Mouse (Mus musculus): ENCODE data around the gene Nudt14.

Gene Nudt14

GRCm38 (mm10) chr12:112941776-112942713, at the start of gene Nudt14:
Gene Nudt14, minus strand, starts transcription at chr12:112942124.
- peak; percentile 85 for DNase-seq

DNA sequence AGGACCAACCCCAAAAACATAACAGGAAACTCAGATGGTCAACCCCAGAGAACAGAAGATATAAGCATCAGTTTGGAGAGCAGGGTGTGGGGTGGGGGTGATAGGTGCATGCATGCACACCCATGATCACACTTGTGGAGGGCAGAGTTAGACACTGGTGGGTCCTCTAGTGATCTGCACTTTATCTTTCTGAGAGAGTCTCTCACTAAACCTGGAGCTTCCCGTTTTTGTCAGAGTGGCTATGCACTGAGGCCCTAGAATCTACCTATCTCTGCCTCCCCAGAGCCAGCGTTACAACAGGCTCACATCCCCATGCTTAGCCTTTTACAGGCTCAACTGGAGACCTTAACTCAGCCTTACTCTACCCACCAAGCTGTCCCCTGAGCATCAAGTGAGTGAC, 49.5 kb upstream of the Nudt14 start:
- DNase-seq, result no peak

GRCm38 (mm10) chr12:112990706-112991405, 48.9 kb upstream of the Nudt14 start:
- no peak for DNase-seq

DNA sequence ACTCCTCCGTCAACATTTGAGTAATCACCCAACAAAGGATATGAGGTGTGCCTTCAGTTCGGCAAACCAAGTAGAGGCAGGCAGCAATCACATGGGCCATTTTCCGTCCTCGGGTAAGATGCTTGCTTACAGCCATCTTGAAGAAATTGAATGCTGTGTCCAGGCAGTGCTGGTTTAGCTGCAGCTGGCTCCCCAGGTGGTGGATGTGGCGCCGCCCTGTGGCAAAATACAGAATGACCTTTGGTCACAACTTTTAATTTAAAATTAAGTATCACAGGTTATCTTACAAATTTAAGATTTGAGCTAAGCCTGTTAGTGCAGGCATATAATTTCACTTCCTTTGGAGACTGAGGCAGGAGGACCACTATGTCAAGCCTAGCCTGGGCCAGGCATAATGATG, 46.0 kb upstream of the Nudt14 start:
- DNase-seq, result peak; percentile 84

DNA sequence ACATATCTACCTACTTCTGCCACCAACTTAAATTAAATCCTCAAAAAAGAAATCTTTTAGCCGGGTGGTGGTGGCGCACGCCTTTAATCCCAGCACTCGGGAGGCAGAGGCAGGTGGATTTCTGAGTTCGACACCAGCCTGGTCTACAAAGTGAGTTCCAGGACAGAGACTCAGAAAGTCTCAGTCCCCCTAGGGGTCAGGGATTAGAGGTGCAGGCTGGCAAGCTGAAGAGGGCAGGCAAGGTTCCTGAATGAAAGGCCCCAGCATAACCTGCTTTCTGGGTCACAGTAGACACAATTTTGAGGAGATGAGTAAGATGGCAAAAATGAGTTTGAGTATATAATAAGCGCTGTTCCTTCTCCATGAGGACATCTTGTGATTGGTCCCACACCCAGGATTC, 43.4 kb upstream of the Nudt14 start:
- DNase-seq, result peak; percentile 52

DNA sequence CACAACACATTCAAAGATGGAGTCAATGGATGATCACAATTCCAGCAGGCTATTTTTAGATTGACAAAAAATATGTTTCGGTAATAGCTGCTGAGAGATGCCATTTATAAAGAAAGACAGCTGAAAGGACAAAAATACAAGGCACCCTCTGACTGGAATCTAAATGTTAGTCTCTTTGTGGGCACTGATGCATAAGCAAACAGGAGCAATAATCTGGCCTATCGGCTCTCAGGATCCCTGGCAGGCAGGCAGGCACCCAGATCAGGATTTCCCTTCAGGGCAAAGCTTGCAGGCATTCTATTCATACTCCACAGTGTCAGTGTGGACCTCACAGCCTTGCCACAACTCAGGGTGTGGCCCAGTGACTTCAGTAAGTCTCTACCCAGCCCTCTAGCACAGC, 40.1 kb upstream of the Nudt14 start:
- DNase-seq, result no peak

DNA sequence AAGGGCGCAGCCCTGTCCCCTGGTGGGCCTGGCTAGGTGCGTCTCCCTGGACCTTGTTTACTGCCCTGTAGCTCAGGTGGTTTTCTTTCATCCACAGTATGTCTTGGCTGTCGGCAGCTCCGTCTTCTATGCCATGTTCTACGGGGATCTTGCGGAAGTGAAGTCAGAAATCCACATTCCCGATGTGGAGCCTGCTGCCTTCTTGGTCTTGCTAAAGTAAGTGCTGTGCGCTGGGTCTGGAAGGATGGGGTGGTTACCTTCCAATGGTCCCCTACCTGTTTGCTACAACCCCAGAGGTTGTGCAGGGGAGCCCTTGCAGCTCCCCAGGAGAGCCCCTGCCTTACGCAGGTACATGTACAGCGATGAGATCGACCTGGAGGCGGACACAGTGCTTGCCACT, 35.2 kb upstream of the Nudt14 start:
- DNase-seq, result no peak

DNA sequence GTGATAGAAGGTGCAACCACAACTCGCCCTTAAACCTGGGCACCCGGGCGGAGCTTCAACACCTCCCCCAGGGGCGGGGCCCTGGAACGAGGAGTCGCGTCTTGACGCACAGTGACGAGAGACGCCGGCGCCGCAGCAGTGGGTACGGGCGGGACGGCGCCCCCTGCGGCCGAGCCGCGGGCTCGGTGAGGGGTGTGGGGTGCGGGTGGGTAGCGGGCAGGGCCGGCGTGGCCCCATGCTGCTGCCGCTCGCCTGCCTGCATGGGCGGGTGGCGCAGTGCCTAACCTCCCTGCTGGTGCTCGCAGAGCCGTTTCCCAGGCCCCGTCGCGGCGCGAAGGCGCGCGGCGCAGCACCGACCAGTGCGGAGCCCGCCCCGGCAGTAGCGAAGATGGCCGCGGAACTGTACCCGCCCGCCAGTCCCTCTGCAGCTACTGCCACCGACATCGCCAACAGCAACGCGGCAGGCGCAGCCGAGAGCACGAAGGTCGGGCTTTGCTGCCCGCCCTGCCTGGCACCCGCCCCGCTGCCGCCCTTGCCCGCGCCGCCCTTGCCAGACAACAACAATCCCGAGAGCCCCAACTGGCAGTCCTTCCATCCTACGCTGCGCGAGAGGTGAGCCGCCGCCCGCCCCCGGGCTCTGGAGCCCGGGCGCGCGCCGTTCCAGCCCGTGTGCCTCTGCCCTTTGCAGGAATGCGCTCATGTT, 34.6 kb upstream of the Nudt14 start, which contains the start of gene Btbd6:
TSS of gene Btbd6 (plus strand) at position 112 of the 703 bp plus-strand sequence.
- DNase-seq, result peak; percentile 95

DNA sequence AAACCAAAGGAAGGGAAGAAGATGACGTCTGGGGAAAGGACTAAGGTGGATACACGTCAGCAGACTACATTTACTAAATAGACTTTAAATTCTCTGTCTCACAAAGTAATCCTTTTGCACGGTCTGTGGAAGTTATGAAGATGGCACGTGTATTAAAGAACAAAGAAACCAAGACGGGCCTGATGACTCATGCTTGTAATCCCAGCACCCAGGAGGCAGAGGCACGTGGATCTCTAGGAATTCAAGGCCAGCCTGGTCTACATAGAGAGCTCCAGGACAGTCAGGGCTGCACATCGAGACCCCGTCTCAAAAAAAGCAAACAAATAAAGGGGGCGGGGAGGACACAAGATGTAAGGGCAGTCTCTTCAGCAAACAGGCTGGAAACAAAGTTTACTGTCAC, 32.8 kb upstream of the Nudt14 start:
- no peak for DNase-seq

- DNase-seq, result no peak
These were observed 27.7 kb upstream of the Nudt14 start for GRCm38 (mm10) chr12:112969616-112970015.

DNA sequence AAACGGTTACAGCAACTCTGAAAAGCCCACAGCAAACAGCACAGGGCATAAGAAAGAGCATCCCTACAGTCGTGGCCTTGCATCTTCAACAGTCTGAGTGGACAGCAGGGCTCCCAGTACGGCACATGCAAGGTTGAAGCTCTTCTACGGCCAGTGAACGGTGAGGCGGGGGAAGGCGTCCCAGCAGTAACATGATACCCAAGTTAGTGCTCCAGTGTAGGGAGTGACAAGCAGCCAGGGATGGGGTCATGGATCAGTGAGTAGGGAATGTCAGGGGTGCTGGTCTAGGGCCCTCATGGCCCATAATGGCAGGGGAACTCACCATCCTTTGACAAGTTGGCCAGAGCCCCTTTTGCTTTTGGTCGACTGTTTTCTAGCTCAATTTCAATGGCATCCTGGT, 27.0 kb upstream of the Nudt14 start:
- DNase-seq, result no peak

- DNase-seq, result no peak
These were observed 23.9 kb upstream of the Nudt14 start for GRCm38 (mm10) chr12:112965783-112966182.

- DNase-seq, result no peak
These were observed 19.9 kb upstream of the Nudt14 start for GRCm38 (mm10) chr12:112961872-112962271.

GRCm38 (mm10) chr12:112961428-112961827, 19.5 kb upstream of the Nudt14 start:
- DNase-seq, result no peak

- DNase-seq, result peak; percentile 63
These were observed 17.5 kb upstream of the Nudt14 start for GRCm38 (mm10) chr12:112959421-112959820.

- DNase-seq, result peak; percentile 82
These were observed 16.4 kb upstream of the Nudt14 start for GRCm38 (mm10) chr12:112958303-112958702.

GRCm38 (mm10) chr12:112955800-112956199, 13.9 kb upstream of the Nudt14 start:
- peak; percentile 88 for DNase-seq

GRCm38 (mm10) chr12:112952926-112953565, 11.1 kb upstream of the Nudt14 start:
- DNase-seq, result no peak

DNA sequence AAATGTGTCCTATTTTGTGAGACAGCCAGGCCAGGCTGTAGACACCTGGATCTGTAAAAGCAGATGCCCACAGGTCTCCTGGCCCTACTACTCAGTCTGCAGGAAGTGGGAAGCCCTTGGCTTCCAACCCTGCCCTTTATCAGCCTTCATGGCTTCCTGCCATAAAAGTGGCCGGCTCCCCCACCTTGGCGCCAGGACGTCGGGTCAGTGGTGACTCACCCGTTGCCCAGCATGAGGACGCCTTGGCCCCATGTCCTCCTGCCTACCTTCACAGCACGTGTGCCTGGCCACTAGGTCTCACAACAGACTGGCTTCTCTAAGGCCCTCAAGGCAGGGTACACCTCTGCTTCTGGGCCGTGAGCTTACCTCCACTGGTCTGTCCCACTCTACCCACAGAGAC, 10.5 kb upstream of the Nudt14 start:
- peak; percentile 25 for DNase-seq

- peak; percentile 30 for DNase-seq
These were observed 9.4 kb upstream of the Nudt14 start for GRCm38 (mm10) chr12:112951150-112951842.

GRCm38 (mm10) chr12:112950761-112951129, 8.8 kb upstream of the Nudt14 start:
- DNase-seq, result no peak

Measured in thymus, postnatal 4 days (tissue).